Mouse (Mus musculus) adrenal gland, postnatal 10 days (tissue): ENCODE data around the gene Plppr2. TPM values are rescaled to one million over a fixed set of nuclear protein-coding genes. Genes with fewer than 3 reads are reported as not detected.

Experiments
- DNase-seq: peaks from one replicate; pipeline ENCODE4 v3.0.0; 2021; ENCODE audit warnings: mixed read lengths
- total RNA-seq, 2 experiments: library from RNA; stranded (reverse); gene quantifications; 2 replicates each; pipeline ENCODE4 v1.2.3; 2021

Plppr2 gene
- total RNA-seq, 2 experiments from 2014 or later: 21.9 to 22.3 TPM

DNA sequence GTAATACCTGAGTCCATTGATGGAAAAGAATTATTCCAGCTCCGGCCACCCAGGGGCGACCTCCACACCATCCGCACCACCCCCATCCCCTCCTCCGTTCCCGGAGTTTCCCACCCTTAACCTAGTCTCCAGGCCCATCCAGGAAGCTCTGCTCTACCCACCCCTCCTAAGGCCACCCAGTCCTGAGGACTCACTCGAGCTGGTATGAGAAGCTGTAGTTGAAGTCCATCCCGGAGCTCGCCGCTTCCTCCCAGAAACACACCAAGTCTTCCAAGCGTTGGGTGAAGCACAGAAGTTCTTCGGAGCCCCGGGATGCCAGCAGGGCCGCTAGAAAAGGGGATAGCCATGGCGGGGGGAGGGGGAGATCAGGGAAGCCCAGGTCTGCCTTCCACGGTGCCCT lies 25.2 kb downstream of the Plppr2 start:
- DNase-seq: no peak

DNA sequence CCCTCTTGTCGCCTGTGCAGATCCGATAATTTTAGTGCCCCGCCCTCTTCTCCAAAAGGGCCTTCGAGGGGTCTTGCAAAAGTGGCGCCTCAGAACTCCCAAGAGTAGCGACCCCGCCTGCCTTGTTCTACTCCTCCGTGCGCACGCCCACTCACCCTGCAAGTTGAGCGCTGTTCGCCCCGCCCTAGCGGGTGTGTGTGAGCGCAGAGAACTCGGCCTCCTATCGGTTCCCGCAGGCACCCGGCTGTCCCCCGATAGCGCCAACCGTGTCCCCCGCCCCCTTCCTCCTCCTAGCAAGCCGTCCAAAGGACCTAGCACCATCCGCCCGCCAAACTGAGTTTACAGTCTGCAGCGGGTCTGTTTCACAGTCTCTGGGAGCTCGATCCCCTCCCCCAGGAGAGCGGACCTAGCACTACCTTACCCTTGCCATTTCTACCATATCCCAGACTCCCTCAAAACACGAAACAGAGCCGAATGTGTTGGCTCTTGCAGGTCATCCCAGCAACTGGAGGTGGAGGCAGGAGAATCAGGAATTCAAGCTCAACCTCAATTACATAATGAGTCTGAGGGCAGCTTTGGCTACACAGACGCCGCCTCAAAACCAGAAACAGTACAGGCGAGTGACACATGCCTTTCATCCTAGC lies 25.7 kb downstream of the Plppr2 start:
- DNase-seq: peak; percentile 73

DNA sequence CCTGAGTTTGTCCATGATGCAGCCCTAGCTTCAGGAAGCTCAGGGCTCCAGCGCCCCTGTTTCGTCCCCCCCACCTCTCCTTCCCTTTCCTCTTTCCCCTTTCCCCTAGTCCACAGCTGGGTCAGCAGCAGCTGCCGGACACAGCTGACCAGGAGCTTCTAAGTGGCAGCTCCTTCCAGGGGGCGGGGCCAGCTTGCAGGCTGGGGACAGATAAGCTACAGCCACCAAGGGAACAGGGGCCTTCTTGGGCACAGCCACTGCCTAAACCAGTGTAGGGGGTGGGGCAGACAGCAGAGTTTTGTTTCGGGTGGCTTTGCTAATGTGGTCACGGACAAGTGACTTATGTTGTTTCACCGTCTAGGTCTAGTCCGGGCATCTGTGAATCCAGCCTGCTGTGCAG lies 26.6 kb downstream of the Plppr2 start, which contains the start of gene Epor:
Gene Epor (minus strand): TSS at position 90 of the 400 bp plus-strand sequence.
- peak; percentile 72 for DNase-seq

DNA sequence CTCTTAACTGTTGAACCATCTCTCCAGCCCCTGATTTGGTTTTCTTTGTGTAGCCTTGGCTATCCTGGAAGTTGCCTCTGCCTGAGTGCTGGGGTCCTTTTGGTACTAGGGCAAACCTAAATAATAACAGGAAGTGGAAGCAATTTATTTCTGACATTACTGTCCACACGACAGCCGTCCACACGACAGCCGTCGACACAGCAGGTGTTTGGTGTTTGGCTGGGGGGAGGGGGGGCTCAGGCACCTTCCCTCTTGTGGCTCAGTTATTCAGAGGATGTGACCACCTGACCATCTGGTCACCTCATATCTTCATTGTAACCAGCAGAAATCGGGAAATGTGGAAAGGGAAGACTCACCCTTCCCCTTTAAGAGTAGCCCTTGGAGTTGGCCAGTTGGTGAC lies 32.0 kb downstream of the Plppr2 start:
- no peak for DNase-seq

DNA sequence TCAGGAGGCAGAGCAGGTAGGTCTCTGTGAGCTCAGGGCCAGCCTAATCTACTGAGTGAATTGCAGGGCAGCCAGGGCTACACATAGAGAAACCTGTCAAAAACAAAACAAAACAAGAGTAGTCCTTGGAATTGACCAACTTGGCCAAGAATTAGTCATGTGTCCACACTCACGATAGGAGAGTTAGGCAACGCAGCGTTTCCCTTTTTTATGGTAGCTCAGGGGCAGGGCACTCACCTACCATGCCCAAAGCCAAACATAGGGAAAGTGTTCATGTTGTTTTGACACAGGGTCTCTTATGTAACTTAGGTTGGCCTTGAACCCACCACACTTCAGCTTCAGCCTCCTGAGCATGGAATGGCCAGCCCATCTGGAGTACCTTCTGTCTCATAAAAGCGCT lies 32.5 kb downstream of the Plppr2 start:
- no peak for DNase-seq

DNA sequence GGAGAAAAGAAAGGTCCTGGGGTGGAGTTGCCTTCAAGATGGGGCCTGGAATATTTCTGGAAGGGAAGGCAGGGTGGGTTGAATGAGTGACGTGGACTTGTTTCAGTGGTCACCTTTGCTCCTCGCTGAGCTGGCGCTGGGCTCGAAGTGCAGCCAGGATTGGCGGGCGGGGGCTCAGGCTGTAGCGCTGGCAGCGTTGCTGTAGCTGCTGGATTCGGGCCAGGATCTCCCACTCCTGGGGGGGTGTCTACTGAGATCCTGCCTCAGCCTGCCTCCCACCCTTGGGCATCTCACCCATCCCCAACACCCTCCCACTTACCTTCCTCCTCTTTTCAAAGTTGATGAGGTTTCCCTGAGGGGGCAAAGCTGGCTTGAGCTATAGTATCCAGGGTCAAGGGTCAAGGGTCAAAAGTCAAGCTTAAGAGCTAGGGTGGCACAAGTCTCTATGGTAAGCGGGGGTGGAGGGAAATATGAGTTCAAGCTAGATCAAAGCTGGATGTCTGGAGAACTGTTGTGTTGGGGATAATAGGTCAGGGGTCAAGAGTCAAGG lies 39.9 kb downstream of the Plppr2 start:
- DNase-seq: no peak

DNA sequence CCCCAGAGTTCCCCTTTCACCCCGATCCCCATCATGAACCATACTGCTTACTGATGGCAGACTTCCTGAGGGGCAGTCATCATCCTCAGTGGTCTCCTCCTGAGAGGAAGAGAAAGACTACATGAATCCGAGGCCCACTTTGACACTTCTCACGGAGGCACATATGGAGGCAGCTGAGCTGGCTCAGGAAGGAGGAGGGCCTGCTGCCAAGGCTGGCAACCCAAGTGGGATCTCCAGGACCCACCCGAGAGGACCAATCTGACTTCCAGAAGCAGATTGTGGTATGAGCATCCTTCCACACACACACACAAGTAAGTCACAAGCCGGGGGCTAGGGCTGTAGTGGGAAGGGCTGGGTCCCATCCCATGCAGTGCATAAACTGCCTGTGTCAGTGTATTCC lies 40.5 kb downstream of the Plppr2 start:
- DNase-seq: no peak

DNA sequence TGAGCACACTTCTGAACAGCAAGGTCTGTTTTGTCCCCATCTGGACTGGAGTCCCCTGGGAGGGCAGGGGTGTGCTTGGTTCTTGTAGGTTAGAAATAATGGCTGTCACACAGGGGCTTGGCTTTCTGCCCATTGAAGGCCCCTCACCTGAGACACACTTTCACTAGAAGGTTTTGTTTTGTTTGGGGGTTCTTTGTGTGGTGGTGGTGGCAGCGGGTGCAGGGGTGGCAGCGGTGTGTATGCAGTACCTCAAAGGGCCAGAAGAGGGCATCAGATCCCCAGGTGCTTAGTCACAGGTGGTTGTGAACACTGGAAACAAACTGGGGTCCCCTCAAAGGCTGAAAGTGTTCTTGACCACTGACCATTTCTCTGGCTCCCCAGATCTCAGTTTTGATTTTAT lies 41.1 kb downstream of the Plppr2 start:
- DNase-seq: peak; percentile 71

DNA sequence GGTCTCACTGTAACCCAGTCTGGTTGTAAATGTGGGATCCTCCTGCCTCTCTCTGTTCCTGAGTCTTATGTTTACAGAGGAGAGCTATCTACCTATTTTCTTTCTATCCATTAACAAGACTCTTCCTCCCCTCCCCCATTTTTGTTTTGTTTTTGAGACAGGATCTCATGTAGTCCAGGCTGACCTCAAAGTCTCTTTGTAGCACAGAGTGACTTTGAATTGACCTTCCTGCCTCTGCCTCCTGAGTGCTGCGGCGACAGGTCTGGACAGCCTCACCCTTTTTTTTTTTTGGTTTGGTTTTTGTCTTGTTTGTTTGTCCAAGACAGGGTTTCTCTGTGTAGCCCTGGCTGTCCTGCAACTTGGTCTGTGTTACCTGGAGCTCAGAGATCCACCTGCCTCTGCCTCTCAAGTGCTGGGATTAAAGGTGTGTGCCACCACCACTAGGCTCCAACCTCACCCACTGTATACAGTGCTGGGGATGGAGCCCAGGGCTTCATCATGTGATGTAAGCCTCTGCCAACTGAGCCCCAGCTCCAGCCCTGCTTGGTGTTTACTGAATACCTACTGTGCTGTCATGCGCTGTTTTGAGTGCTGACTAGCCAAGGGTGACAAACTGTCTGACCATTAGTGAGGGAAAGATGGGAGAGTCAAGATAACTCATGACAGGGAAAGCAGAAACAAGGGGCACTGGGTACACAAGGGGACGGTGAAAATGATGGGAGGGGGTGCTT lies 41.7 kb downstream of the Plppr2 start:
- no peak for DNase-seq

DNA sequence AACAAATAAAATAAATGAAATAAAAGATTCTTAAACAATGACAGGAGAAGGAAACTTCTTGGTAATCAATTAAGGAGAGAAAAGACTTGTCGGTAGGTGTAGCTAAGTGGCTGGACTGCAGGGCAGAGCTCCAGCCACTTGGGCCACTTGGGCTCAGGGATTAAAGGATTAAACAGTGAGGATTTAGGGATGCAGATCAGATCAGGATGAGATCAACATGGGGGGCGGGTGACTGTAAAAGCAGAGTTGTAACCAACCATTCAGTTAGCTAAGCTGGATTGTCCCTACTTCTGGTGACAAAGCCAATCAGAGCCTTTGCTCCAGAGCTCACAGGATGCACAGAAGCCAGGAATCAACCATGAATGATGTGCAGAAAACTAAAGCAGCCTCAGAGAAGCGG lies 47.1 kb downstream of the Plppr2 start:
- DNase-seq: no peak

DNA sequence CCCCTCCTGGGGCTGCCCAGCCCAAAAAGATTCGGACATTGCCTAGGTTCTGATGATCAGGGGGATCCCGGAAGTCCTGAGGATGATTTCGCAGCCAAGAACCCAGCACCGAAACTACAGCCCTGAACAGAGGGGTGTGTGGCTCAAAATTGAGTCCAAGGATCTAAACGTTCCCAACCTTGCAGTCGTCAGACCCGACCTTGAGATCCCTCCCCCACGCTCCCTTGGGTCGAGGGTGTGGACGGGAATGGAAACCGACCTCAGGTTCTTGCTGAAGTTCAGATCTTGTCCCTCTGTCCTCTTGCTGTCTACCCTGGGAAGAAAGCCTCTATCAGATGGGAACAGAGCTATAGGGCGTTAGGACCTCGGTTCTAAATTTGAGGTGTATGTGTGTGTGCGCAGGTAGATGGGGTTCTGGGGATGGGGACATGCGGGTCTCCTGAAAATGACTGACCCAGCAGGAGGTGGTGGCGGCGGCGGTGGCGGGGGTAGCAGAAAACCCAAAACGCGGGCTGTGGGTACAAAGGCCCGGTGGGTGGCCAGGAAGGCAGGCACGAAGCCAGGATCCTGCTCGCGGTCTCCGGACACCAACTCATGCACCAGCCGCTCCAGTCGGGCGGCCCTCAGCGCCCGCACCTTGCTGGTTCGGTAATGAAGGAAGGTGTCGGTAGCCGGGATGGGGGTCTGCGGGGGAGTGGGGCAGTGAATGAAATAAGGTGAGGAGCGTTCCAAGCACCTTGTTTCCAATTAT lies 50.9 kb downstream of the Plppr2 start:
- peak; percentile 61 for DNase-seq

DNA sequence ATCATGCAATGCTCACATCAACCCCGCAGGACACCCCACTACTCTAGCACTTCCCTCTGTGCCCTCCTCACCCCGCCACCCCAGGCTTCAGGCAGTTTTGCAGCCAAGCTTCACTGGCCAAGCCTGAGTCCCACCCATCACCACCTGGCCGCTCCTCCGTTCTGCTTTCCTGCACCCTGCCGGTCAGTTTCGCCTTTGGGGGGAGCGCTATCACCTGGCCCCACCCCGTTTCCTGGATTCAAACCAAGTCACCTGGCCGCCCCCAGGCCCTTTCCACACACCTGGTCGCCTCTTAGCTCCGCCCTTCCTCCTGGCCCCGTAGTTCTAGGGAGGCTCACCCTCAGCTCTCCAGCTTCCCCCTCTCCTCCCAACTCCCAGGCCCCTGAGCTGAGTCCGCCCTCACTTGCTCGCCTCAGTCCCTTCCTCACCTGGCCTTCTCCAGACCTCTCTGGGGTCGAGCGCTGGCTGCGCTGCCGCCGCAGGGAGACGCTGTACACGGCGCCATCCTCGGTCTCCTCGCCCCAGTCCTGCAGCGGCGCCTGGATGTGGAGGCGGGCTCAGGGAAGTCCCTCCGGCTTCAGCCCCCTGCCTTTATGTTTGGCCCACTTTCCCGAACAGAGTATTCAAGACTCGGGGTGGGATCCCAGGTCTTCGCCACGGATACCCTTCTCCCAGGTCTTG lies 51.7 kb downstream of the Plppr2 start:
- DNase-seq: peak; percentile 47

DNA sequence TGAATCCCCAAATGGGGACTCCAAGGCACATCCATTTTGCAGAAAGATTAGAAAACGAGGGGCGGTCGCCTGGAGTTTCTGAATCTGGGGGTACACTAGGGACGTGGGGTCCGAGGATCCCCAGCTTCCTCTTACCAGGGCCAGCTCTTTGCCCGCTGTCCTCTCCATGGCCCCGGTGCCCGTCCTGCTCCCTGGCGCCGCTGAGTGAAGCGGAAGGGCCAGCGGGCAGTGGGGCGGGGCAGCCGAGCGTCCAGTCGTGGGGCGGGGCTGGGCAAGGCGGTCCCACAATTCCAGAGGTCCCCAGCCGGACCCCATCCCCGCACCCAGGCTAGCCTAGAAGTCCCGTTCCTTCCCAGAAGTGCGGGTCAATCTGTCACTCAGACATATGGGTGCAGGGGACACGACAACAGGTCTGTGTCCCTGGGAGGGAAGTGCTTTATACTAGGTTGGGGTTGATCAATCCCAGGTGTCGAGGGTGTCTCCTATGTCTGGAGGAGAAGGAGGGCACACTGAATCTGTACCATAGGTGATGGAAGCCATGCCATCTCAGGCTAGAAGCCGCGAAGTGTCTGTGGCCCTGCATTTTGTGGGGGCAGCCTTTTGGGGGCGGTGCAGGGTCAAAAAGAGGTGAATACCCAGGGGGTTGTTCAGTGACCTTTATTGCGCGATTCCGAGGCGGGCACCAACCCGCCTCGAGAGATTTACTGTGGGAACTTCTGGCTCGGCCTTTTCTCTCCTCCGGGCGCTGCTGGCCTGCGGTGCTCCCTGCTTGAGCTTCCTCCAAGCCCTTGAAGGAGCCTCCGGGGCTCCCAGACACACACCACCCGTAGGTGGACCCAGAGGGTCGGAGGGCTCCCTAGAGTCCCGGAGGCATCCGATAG lies 52.6 kb downstream of the Plppr2 start, which contains the start of gene Rgl3:
Gene Rgl3 (minus strand): TSS at position 217 of the 881 bp plus-strand sequence.
- peak; percentile 87 for DNase-seq

DNA sequence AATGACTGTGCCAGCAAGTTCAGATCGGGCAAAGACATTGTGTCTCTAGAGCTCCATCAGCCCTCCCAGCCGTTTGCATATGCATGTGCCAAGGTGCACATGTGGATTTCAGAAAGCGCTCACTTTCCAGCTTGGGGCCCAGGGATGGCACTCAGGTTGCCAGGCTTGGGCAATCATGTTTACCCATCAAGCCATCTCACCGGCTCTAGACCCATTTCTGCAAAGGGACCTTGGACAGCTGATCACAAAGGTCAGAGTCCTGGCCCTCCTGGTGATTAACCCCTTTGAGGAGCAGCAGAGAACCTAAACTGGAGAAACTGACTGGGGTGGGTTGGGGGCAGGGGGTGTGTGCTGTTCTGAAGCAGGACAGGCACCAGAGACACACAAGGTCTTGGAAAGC lies 55.4 kb downstream of the Plppr2 start:
- no peak for DNase-seq

DNA sequence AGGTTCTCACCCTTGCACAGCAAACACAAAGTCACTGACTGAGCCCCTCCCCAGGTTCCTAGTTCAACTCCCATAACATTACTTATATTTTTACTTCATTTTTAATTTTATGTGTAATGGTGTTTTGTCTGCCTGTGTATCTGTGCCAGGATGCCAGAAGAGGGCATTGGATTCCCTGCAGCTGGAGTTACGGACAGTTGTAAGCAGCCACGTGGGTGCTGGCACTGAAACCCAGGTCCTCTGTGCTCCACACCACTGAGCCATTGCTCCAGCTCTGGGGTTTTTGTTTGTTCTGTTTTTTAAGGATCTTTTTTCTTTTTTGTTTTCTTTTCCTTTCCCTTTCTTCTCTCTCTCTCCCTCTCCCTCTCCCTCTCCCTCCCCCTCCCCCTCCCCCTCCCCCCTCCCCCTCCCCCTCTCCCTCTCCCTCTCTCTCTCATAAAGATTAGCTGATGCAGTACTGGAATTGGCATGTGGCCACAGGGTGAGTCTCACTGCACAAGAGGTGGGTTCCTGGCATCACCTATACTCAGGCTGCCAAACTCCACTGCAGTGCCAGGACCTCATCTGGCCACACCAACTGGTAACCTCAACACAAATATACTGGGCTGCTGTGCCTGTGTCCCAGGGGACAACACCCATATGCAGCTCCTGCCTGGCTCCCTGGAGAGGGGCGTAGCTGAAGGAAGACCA lies 59.5 kb downstream of the Plppr2 start:
- no peak for DNase-seq

Other genes starting within 250 kb of the Plppr2 start
- gene Ldlr, start 213.6 kb upstream of the Plppr2 start, total RNA-seq: 10 to 100 TPM; 21.6 to 41.6 TPM
- 10 to 100 TPM; 12.6 to 14.3 TPM for gene Spc24, start 176.7 kb upstream of the Plppr2 start, total RNA-seq
- 10 to 100 TPM; 33.1 to 37.2 TPM for gene Kank2, start 138.3 kb upstream of the Plppr2 start, total RNA-seq
- 10 to 100 TPM in 1 of 2 experiments, 1 to 10 TPM in 1; 7.6 to 17.9 TPM for gene Angptl8, start 101.5 kb upstream of the Plppr2 start, total RNA-seq
- gene Dock6, start 84.4 kb upstream of the Plppr2 start, total RNA-seq: 10 to 100 TPM; 40.1 to 56.3 TPM
- 10 to 100 TPM; 37.2 to 45.4 TPM for gene Rab3d, start 18.8 kb upstream of the Plppr2 start, total RNA-seq
- gene Ccdc159, start 9.6 kb upstream of the Plppr2 start, total RNA-seq: 1 to 10 TPM; 5.6 to 8.8 TPM
- gene Tmem205, start 9.5 kb upstream of the Plppr2 start, total RNA-seq: 100 to 1,000 TPM; 182 to 187 TPM
- 10 to 100 TPM; 11.9 to 15.1 TPM for gene Swsap1, start 18.7 kb downstream of the Plppr2 start, total RNA-seq
- gene Epor, start 26.5 kb downstream of the Plppr2 start, total RNA-seq: 1 to 10 TPM; 7.0 to 9.1 TPM
- gene Rgl3, start 52.4 kb downstream of the Plppr2 start, total RNA-seq: 10 to 100 TPM; 16.2 to 23.0 TPM
- gene Ccdc151, start 65.6 kb downstream of the Plppr2 start, total RNA-seq: under 1 TPM; 0.39 to 1.00 TPM
- 100 to 1,000 TPM; 116 to 119 TPM for gene Prkcsh, start 65.8 kb downstream of the Plppr2 start, total RNA-seq
- gene Elavl3, start 115.0 kb downstream of the Plppr2 start, total RNA-seq: 1 to 10 TPM; 1.8 to 4.6 TPM
- gene Gm49318, start 134.2 kb downstream of the Plppr2 start, total RNA-seq: not detected
- 10 to 100 TPM in 1 of 2 experiments, 1 to 10 TPM in 1; 9.7 to 11.8 TPM for gene Zfp653, start 134.3 kb downstream of the Plppr2 start, total RNA-seq
- 10 to 100 TPM; 70.8 to 78.5 TPM for gene Ecsit, start 148.4 kb downstream of the Plppr2 start, total RNA-seq
- gene Cnn1, start 162.2 kb downstream of the Plppr2 start, total RNA-seq: 10 to 100 TPM in 1 of 2 experiments, 1 to 10 TPM in 1; 1.4 to 12.9 TPM
- gene Elof1, start 180.1 kb downstream of the Plppr2 start, total RNA-seq: 10 to 100 TPM; 80.6 to 88.5 TPM
- gene Acp5, start 198.7 kb downstream of the Plppr2 start, total RNA-seq: 10 to 100 TPM; 28.0 to 74.3 TPM
- gene Pigyl, start 219.8 kb downstream of the Plppr2 start, total RNA-seq: 10 to 100 TPM; 46.4 to 54.9 TPM